Mouse (Mus musculus): ENCODE results near the gene Slc46a2. TPM values are rescaled to one million over a fixed set of nuclear protein-coding genes. Genes with fewer than 3 reads are reported as not detected.

Gene Slc46a2
- polyA plus RNA-seq, 1 experiment: not detected

- no peak overlapping the region for H3K4me3 ChIP-seq (ENCODE audit: insufficient read depth, low read length)
- H3K4me1 ChIP-seq (ENCODE audit: control insufficient read depth, insufficient read depth, low read length): peaks cover 5% of the 10 kb centered on the region
- no peak for TF ChIP-seq POLR2A (IDR thresholded peaks at IDR 0.05; ENCODE audit: low read depth, low read length)
- no peak for TF ChIP-seq CTCF (IDR thresholded peaks at IDR 0.05; ENCODE audit: borderline replicate concordance, insufficient read depth, low read length)
- no peak overlapping the region for H3K27ac ChIP-seq (ENCODE audit: insufficient read depth, low read length)
These were observed 22.1 kb downstream of the Slc46a2 start for GRCm38 (mm10) chr4:59892731-59893130.

- no peak for TF ChIP-seq POLR2A (IDR thresholded peaks at IDR 0.05; ENCODE audit: low read depth, low read length)
- TF ChIP-seq CTCF (IDR thresholded peaks at IDR 0.05; ENCODE audit: borderline replicate concordance, insufficient read depth, low read length): no peak
- H3K4me3 ChIP-seq (ENCODE audit: insufficient read depth, low read length): no peak overlapping the region
- no peak overlapping the region for H3K27ac ChIP-seq (ENCODE audit: insufficient read depth, low read length)
- peaks cover 5% of the 10 kb centered on the region for H3K4me1 ChIP-seq (ENCODE audit: control insufficient read depth, insufficient read depth, low read length)
These were observed 23.0 kb downstream of the Slc46a2 start for GRCm38 (mm10) chr4:59891723-59892416.

GRCm38 (mm10) chr4:59890086-59890600 is 24.7 kb downstream of the Slc46a2 start:
- Histone ChIP-seq H3K27ac (ENCODE audit: insufficient read depth, low read length) (no peak overlapping the region), H3K4me3 (ENCODE audit: insufficient read depth, low read length) (no peak overlapping the region), H3K4me1 (ENCODE audit: control insufficient read depth, insufficient read depth, low read length) (peaks cover 3% of the 10 kb centered on the region)
- TF ChIP-seq CTCF (IDR thresholded peaks at IDR 0.05; ENCODE audit: borderline replicate concordance, insufficient read depth, low read length) (no peak), POLR2A (IDR thresholded peaks at IDR 0.05; ENCODE audit: low read depth, low read length) (no peak)

- H3K27ac ChIP-seq (ENCODE audit: insufficient read depth, low read length): no peak overlapping the region
- no peaks in the 10 kb centered on the region for H3K4me1 ChIP-seq (ENCODE audit: control insufficient read depth, insufficient read depth, low read length)
- no peak overlapping the region for H3K4me3 ChIP-seq (ENCODE audit: insufficient read depth, low read length)
- TF ChIP-seq CTCF (IDR thresholded peaks at IDR 0.05; ENCODE audit: borderline replicate concordance, insufficient read depth, low read length) (no peak), POLR2A (IDR thresholded peaks at IDR 0.05; ENCODE audit: low read depth, low read length) (no peak)
These were observed 26.8 kb downstream of the Slc46a2 start for GRCm38 (mm10) chr4:59888014-59888413.

- no peak overlapping the region for H3K27ac ChIP-seq (ENCODE audit: insufficient read depth, low read length)
- no peak for TF ChIP-seq POLR2A (IDR thresholded peaks at IDR 0.05; ENCODE audit: low read depth, low read length)
- TF ChIP-seq CTCF (IDR thresholded peaks at IDR 0.05; ENCODE audit: borderline replicate concordance, insufficient read depth, low read length): no peak
- no peaks in the 10 kb centered on the region for H3K4me1 ChIP-seq (ENCODE audit: control insufficient read depth, insufficient read depth, low read length)
- H3K4me3 ChIP-seq (ENCODE audit: insufficient read depth, low read length): no peak overlapping the region
These were observed 27.8 kb downstream of the Slc46a2 start for GRCm38 (mm10) chr4:59887011-59887410.

- Histone ChIP-seq H3K27ac (ENCODE audit: insufficient read depth, low read length) (no peak overlapping the region), H3K4me1 (ENCODE audit: control insufficient read depth, insufficient read depth, low read length) (no peaks in the 10 kb centered on the region), H3K4me3 (ENCODE audit: insufficient read depth, low read length) (no peak overlapping the region)
- TF ChIP-seq CTCF (IDR thresholded peaks at IDR 0.05; ENCODE audit: borderline replicate concordance, insufficient read depth, low read length): no peak
- no peak for TF ChIP-seq POLR2A (IDR thresholded peaks at IDR 0.05; ENCODE audit: low read depth, low read length)
These were observed 28.6 kb downstream of the Slc46a2 start for GRCm38 (mm10) chr4:59886281-59886680.

- TF ChIP-seq CTCF (IDR thresholded peaks at IDR 0.05; ENCODE audit: borderline replicate concordance, insufficient read depth, low read length) (no peak), POLR2A (IDR thresholded peaks at IDR 0.05; ENCODE audit: low read depth, low read length) (no peak)
- H3K27ac ChIP-seq (ENCODE audit: insufficient read depth, low read length): no peak overlapping the region
- H3K4me1 ChIP-seq (ENCODE audit: control insufficient read depth, insufficient read depth, low read length): no peaks in the 10 kb centered on the region
- no peak overlapping the region for H3K4me3 ChIP-seq (ENCODE audit: insufficient read depth, low read length)
These were observed 30.6 kb downstream of the Slc46a2 start for GRCm38 (mm10) chr4:59884136-59884696.

- TF ChIP-seq POLR2A (IDR thresholded peaks at IDR 0.05; ENCODE audit: low read depth, low read length) (no peak), CTCF (IDR thresholded peaks at IDR 0.05; ENCODE audit: borderline replicate concordance, insufficient read depth, low read length) (no peak)
- Histone ChIP-seq H3K4me1 (ENCODE audit: control insufficient read depth, insufficient read depth, low read length) (no peaks in the 10 kb centered on the region), H3K27ac (ENCODE audit: insufficient read depth, low read length) (no peak overlapping the region), H3K4me3 (ENCODE audit: insufficient read depth, low read length) (no peak overlapping the region)
These were observed 33.6 kb downstream of the Slc46a2 start for GRCm38 (mm10) chr4:59881210-59881609.

- no peak for TF ChIP-seq POLR2A (IDR thresholded peaks at IDR 0.05; ENCODE audit: low read depth, low read length)
- no peak for TF ChIP-seq CTCF (IDR thresholded peaks at IDR 0.05; ENCODE audit: borderline replicate concordance, insufficient read depth, low read length)
- peaks cover 2% of the 10 kb centered on the region; the same call in 1 of the 2 replicates for H3K4me1 ChIP-seq (ENCODE audit: control insufficient read depth, insufficient read depth, low read length)
- no peak overlapping the region for H3K27ac ChIP-seq (ENCODE audit: insufficient read depth, low read length)
- no peak overlapping the region for H3K4me3 ChIP-seq (ENCODE audit: insufficient read depth, low read length)
These were observed 34.1 kb downstream of the Slc46a2 start for GRCm38 (mm10) chr4:59880725-59881124.

- Histone ChIP-seq H3K4me3 (ENCODE audit: insufficient read depth, low read length) (no peak overlapping the region), H3K4me1 (ENCODE audit: control insufficient read depth, insufficient read depth, low read length) (peaks cover 2% of the 10 kb centered on the region; the same call in 1 of the 2 replicates), H3K27ac (ENCODE audit: insufficient read depth, low read length) (no peak overlapping the region)
- TF ChIP-seq CTCF (IDR thresholded peaks at IDR 0.05; ENCODE audit: borderline replicate concordance, insufficient read depth, low read length): no peak
- no peak for TF ChIP-seq POLR2A (IDR thresholded peaks at IDR 0.05; ENCODE audit: low read depth, low read length)
These were observed 35.4 kb downstream of the Slc46a2 start for GRCm38 (mm10) chr4:59879444-59879843.

Measured in embryonic fibroblast, embryonic 13.5 days (primary cell).